Mouse (Mus musculus): ENCODE data around the gene Pitpna.
"Not testable (repeated sequence)": the region's sequence is repeated elsewhere in the genome, so short reads cannot be mapped to it uniquely, and the experiment has no call there.

Gene Pitpna

GRCm38 (mm10) chr11:75587493-75588284 is at the start of gene Pitpna:
Gene Pitpna, plus strand, starts transcription at chr11:75588097.
- DNase-seq (ENCODE audit: low read depth) = peak; percentile 82

DNA sequence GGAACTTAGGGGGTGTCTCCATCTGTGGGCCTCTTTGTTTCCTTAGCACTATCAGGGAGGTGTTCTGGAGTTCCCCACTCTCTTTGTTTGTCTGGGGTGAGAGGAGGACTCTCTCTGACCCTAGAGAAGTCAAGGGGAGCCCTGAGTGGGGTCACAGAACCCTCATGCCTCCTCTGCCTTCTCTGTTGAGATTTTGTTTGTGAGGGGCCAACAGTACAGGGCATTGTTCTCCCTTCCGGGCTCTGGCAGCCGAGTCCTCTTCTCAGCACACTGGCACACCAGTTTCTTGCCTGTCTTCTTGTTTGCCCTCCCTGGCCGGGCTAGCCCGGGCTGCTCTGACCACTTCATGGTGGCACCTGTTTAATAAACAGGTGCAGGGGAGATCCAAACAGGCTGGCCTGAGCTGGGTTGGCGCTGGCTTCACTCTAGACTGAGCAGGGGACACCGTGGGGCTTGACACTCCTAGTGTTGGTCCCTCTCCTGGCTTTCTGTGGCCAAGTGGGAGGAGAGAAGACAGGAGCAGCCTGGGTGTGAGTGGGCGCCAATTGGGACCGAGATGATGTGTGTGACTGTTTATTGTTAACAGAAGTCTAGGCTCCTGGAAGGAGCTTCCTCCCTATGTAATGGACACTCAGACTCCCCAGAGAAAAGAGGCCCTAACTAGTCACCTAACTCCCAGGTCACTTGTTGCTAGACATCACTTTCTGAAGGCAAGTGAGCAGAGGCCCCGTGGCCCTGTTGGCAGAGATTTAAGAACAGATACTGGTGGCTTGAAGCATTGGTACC is 49.5 kb upstream of the Pitpna start:
- no peak for DNase-seq (ENCODE audit: low read depth)

- no peak for DNase-seq (ENCODE audit: low read depth)
These were observed 49.0 kb upstream of the Pitpna start for GRCm38 (mm10) chr11:75538970-75539299.

GRCm38 (mm10) chr11:75540209-75540608 is 47.7 kb upstream of the Pitpna start:
- no peak for DNase-seq (ENCODE audit: low read depth)

DNA sequence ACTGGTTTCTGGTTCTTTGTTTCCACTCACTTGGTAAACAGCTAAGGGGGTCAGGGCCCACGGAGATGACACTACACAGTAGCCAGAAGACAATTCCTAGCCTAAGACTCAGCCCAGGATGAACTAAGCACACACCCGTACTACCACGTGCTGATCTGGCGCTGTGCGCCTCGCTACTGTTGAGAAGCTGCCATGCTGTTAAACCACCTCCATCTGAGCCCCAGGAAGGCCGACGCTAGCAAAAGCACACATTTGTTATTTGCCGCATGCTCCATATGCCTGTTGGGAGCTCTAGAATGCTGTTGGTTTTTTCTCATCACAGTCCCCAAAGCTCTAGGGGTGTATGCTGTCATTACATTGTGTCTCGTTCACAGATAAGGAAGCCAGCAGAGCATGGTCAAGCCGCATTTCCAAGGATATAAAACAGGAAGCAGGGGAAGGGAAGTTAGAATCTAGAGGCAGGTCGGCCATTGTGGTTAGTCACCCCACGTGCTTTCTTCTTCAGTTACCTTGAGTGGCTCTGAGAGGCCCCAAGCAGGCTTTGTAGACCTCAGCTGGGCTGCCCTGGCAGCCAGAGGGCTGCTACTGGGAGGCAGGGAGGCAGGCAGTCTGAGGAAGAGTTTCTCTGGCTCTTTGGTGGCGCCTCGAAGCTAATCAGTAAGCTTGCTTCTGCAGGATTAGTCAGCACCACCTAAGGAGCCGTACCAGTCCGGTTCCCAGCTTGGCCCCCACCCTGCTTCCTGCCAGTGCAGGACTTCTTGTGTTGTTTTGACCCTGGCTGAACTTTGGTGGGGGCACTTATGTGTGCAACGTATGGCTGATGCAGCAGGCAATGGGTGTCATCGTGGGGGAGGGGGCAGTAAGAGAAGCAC is 47.0 kb upstream of the Pitpna start:
- DNase-seq (ENCODE audit: low read depth) = no peak

- DNase-seq (ENCODE audit: low read depth) = no peak
These were observed 43.2 kb upstream of the Pitpna start for GRCm38 (mm10) chr11:75544713-75545112.

DNA sequence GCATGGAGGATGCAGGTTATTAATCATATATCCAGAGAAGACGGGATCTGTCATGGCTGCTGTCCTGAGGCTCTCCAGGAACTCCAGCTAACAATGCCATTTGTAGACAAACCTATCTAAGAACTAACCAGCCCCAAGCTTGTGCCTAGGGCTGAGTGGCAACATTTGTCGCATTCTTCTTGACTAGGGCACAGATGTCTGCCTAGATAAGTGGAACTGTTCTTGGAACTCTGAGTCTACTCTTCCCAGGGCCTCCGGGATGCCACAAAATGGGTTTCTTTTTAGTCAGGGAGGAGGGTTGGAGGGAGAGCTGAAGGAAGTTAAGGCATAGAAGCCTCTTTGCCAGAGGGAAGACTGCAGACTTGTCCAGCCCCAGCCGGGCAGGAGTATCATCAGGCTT is 41.8 kb upstream of the Pitpna start:
- DNase-seq (ENCODE audit: low read depth) = no peak

GRCm38 (mm10) chr11:75549658-75550111 is 38.2 kb upstream of the Pitpna start:
- DNase-seq (ENCODE audit: low read depth) = no peak

GRCm38 (mm10) chr11:75550200-75550946 is 37.5 kb upstream of the Pitpna start:
- DNase-seq (ENCODE audit: low read depth) = no peak

DNA sequence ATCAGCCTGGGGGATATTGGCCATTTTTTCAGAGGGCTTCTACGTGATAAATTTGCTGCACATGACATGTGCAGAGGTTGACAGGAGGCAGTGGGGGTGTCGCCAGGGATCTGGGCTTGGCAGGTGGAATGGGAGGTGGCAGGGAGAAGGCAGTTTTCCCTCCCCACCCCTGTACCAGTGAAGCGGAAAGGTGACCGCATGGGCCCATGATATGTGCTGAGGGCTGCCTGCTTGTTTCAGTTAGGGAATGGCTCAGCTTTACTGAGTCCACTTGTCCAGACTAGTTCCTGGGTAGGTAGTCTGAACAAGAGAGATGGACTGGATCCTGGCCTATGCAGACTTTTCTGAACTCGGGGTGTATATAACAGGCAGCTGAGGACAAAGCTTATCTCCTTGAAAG is 36.6 kb upstream of the Pitpna start:
- DNase-seq (ENCODE audit: low read depth) = no peak

- DNase-seq (ENCODE audit: low read depth) = peak; percentile 54
These were observed 35.9 kb upstream of the Pitpna start for GRCm38 (mm10) chr11:75551961-75552441.

DNA sequence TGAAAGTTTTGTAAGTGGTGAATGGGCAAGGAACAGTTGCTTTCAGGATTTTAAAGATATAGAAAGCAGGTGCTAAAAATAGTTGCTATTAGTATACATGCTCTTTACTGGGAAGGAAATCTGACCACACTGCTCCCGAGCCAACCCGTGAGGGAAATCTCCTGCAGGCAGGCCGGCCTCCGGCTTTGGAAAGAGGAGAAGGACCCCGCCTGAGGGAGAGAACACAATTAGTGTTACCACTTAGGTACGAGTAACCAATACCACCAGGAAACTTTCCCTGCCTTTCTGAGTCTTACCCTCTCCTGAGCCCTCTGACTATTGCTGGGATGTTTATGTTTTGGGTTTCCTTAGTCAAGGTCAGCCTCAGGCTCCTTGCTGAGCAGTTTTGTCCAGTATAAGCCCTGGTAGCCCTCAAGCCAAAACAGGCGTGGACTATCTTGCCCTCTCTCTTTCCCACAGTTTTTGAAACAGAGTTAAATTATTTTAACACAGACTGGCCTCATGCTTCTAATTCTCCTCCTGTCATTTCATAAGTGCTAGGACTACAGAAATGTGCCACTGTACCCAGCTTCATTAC is 34.9 kb upstream of the Pitpna start:
- peak; percentile 58 for DNase-seq (ENCODE audit: low read depth)

- not testable (repeated sequence) for DNase-seq (ENCODE audit: low read depth)
These were observed 31.9 kb upstream of the Pitpna start for GRCm38 (mm10) chr11:75556006-75556405.

DNA sequence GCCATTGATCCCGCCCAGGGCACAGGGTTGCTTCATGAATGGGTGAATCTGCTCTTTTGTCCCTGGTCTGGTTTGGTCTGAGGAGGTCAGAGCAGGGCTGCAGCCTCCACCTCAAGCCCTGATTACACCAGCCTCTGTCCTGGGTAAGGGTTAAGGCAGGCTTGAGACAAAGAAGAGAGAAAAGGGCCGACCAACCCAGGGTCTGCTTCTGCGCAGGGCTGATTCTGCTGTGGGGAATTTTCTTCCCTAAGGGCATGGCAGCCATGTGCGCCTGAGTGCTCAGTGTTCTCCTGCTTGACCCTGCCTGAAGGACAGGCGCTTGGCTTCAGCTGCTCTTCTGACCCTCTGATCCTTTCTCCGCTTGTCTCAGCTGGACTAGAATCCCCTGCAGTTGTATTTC is 30.8 kb upstream of the Pitpna start:
- no peak for DNase-seq (ENCODE audit: low read depth)

GRCm38 (mm10) chr11:75558101-75558500 is 29.8 kb upstream of the Pitpna start:
- no peak for DNase-seq (ENCODE audit: low read depth)

- DNase-seq (ENCODE audit: low read depth) = no peak
These were observed 27.9 kb upstream of the Pitpna start for GRCm38 (mm10) chr11:75559870-75560504.

- DNase-seq (ENCODE audit: low read depth) = no peak
These were observed 27.1 kb upstream of the Pitpna start for GRCm38 (mm10) chr11:75560530-75561409.

GRCm38 (mm10) chr11:75561410-75561791 is 26.5 kb upstream of the Pitpna start:
- DNase-seq (ENCODE audit: low read depth) = no peak

DNA sequence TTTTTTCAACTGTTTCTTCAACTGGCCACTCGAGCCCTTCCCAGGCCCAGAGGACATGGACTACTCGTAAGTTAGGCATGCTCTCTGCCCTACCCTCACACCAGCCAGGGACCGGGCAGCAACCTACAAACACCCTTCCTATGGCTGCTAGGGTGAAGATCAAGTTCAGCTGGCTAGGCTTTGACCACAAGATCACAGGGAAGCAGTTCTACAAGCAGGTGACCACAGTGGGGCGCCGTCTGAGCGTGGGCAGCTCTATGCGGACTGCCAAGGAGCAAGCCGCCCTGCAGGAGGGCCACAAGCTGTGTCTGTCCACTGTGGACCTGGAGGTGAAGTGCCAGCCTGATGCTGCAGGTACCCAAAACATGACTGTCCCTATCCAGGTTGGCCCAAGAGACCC is 25.1 kb upstream of the Pitpna start:
- peak; percentile 52 for DNase-seq (ENCODE audit: low read depth)

All from fibroblast of lung, adult 2 months (primary cell).